Mouse (Mus musculus): ENCODE data around the gene Pusl1. TPM values are rescaled to one million over a fixed set of nuclear protein-coding genes. Genes with fewer than 3 reads are reported as not detected.

Gene Pusl1
- polyA plus RNA-seq, 1 experiment from 2014 or later = 32.9 TPM

GRCm38 (mm10) chr4:155853421-155853820 is 38.2 kb downstream of the Pusl1 start:
- H3K27me3 ChIP-seq (ENCODE audit: control insufficient read depth, insufficient read depth, low read length) = no peaks in the 10 kb centered on the region
- H3K4me2 ChIP-seq = no peak overlapping the region
- WGBS (ENCODE audit: insufficient replicate concordance) = 91% methylated on average over 9 of the region's 9 CpGs
- no peak overlapping the region for H3K9ac ChIP-seq (ENCODE audit: low read depth, low read length)
- H3K4me3 ChIP-seq (ENCODE audit: low read depth, low read length) = no peak overlapping the region
- no peaks in the 10 kb centered on the region for H3K9me3 ChIP-seq (replicated peaks; ENCODE audit: control insufficient read depth, low read length)
- no peak for ATAC-seq (replicated peaks; ENCODE audit: insufficient number of reproducible peaks, low FRiP score, low TSS enrichment)
- H3K36me3 ChIP-seq (ENCODE audit: control insufficient read depth, insufficient read depth, low read length) = peaks cover 20% of the 10 kb centered on the region
- no peak overlapping the region for H3K27ac ChIP-seq (ENCODE audit: low read depth, low read length)
- H3K4me1 ChIP-seq (ENCODE audit: control insufficient read depth, insufficient read depth, low read length) = peaks cover 5% of the 10 kb centered on the region

GRCm38 (mm10) chr4:155851951-155852411 is 39.6 kb downstream of the Pusl1 start:
- Histone ChIP-seq H3K4me1 (ENCODE audit: control insufficient read depth, insufficient read depth, low read length) (peaks cover 11% of the 10 kb centered on the region), H3K9me3 (replicated peaks; ENCODE audit: control insufficient read depth, low read length) (no peaks in the 10 kb centered on the region), H3K27ac (ENCODE audit: low read depth, low read length) (no peak overlapping the region), H3K4me3 (ENCODE audit: low read depth, low read length) (no peak overlapping the region), H3K4me2 (no peak overlapping the region), H3K9ac (ENCODE audit: low read depth, low read length) (no peak overlapping the region), H3K27me3 (ENCODE audit: control insufficient read depth, insufficient read depth, low read length) (no peaks in the 10 kb centered on the region), H3K36me3 (ENCODE audit: control insufficient read depth, insufficient read depth, low read length) (peaks cover 16% of the 10 kb centered on the region)
- WGBS (ENCODE audit: insufficient replicate concordance) = 78% methylated on average over 2 of the region's 2 CpGs
- no peak for ATAC-seq (replicated peaks; ENCODE audit: insufficient number of reproducible peaks, low FRiP score, low TSS enrichment)

GRCm38 (mm10) chr4:155851368-155851767 is 40.2 kb downstream of the Pusl1 start:
- no peaks in the 10 kb centered on the region for H3K27me3 ChIP-seq (ENCODE audit: control insufficient read depth, insufficient read depth, low read length)
- peaks cover 13% of the 10 kb centered on the region for H3K36me3 ChIP-seq (ENCODE audit: control insufficient read depth, insufficient read depth, low read length)
- no peak overlapping the region for H3K4me2 ChIP-seq
- no peak overlapping the region for H3K9ac ChIP-seq (ENCODE audit: low read depth, low read length)
- no peak overlapping the region for H3K4me3 ChIP-seq (ENCODE audit: low read depth, low read length)
- 85% methylated on average over 3 of the region's 3 CpGs for WGBS (ENCODE audit: insufficient replicate concordance)
- H3K27ac ChIP-seq (ENCODE audit: low read depth, low read length) = no peak overlapping the region
- H3K4me1 ChIP-seq (ENCODE audit: control insufficient read depth, insufficient read depth, low read length) = peaks cover 11% of the 10 kb centered on the region
- H3K9me3 ChIP-seq (replicated peaks; ENCODE audit: control insufficient read depth, low read length) = no peaks in the 10 kb centered on the region
- ATAC-seq (replicated peaks; ENCODE audit: insufficient number of reproducible peaks, low FRiP score, low TSS enrichment) = no peak

GRCm38 (mm10) chr4:155849792-155850451 is 41.7 kb downstream of the Pusl1 start:
- Histone ChIP-seq H3K4me3 (ENCODE audit: low read depth, low read length) (no peak overlapping the region), H3K9me3 (replicated peaks; ENCODE audit: control insufficient read depth, low read length) (no peaks in the 10 kb centered on the region), H3K9ac (ENCODE audit: low read depth, low read length) (no peak overlapping the region), H3K27ac (ENCODE audit: low read depth, low read length) (no peak overlapping the region), H3K4me1 (ENCODE audit: control insufficient read depth, insufficient read depth, low read length) (peaks cover 11% of the 10 kb centered on the region), H3K27me3 (ENCODE audit: control insufficient read depth, insufficient read depth, low read length) (no peaks in the 10 kb centered on the region), H3K36me3 (ENCODE audit: control insufficient read depth, insufficient read depth, low read length) (peaks cover 2% of the 10 kb centered on the region; the same call in 1 of the 2 replicates), H3K4me2 (no peak overlapping the region)
- ATAC-seq (replicated peaks; ENCODE audit: insufficient number of reproducible peaks, low FRiP score, low TSS enrichment) = no peak
- WGBS (ENCODE audit: insufficient replicate concordance) = 91% methylated on average over 3 of the region's 3 CpGs

- Histone ChIP-seq H3K36me3 (ENCODE audit: control insufficient read depth, insufficient read depth, low read length) (no peaks in the 10 kb centered on the region; the same call in 1 of the 2 replicates), H3K27me3 (ENCODE audit: control insufficient read depth, insufficient read depth, low read length) (no peaks in the 10 kb centered on the region), H3K4me1 (ENCODE audit: control insufficient read depth, insufficient read depth, low read length) (peaks cover 11% of the 10 kb centered on the region), H3K27ac (ENCODE audit: low read depth, low read length) (no peak overlapping the region), H3K9me3 (replicated peaks; ENCODE audit: control insufficient read depth, low read length) (no peaks in the 10 kb centered on the region), H3K4me3 (ENCODE audit: low read depth, low read length) (no peak overlapping the region), H3K4me2 (no peak overlapping the region), H3K9ac (ENCODE audit: low read depth, low read length) (no peak overlapping the region)
- no peak for ATAC-seq (replicated peaks; ENCODE audit: insufficient number of reproducible peaks, low FRiP score, low TSS enrichment)
- 77% methylated on average over 2 of the region's 2 CpGs for WGBS (ENCODE audit: insufficient replicate concordance)
These were observed 42.2 kb downstream of the Pusl1 start for GRCm38 (mm10) chr4:155849391-155849790.

GRCm38 (mm10) chr4:155848434-155849095 is 43.0 kb downstream of the Pusl1 start:
- Histone ChIP-seq H3K4me1 (ENCODE audit: control insufficient read depth, insufficient read depth, low read length) (peaks cover 11% of the 10 kb centered on the region), H3K4me2 (peak overlapping the region; percentile 98), H3K4me3 (ENCODE audit: low read depth, low read length) (peak overlapping the region; percentile 83), H3K27ac (ENCODE audit: low read depth, low read length) (no peak overlapping the region), H3K9me3 (replicated peaks; ENCODE audit: control insufficient read depth, low read length) (no peaks in the 10 kb centered on the region), H3K36me3 (ENCODE audit: control insufficient read depth, insufficient read depth, low read length) (no peaks in the 10 kb centered on the region), H3K9ac (ENCODE audit: low read depth, low read length) (peak overlapping the region; percentile 84; the same call in 1 of the 2 replicates), H3K27me3 (ENCODE audit: control insufficient read depth, insufficient read depth, low read length) (no peaks in the 10 kb centered on the region)
- WGBS (ENCODE audit: insufficient replicate concordance) = 64% methylated on average over 7 of the region's 7 CpGs
- ATAC-seq (replicated peaks; ENCODE audit: insufficient number of reproducible peaks, low FRiP score, low TSS enrichment) = no peak

GRCm38 (mm10) chr4:155847591-155848352 is 43.8 kb downstream of the Pusl1 start:
- Histone ChIP-seq H3K4me3 (ENCODE audit: low read depth, low read length) (peak overlapping the region; percentile 83), H3K4me2 (peak overlapping the region; percentile 98), H3K27me3 (ENCODE audit: control insufficient read depth, insufficient read depth, low read length) (no peaks in the 10 kb centered on the region), H3K9ac (ENCODE audit: low read depth, low read length) (peak overlapping the region; percentile 84), H3K9me3 (replicated peaks; ENCODE audit: control insufficient read depth, low read length) (no peaks in the 10 kb centered on the region), H3K36me3 (ENCODE audit: control insufficient read depth, insufficient read depth, low read length) (no peaks in the 10 kb centered on the region), H3K4me1 (ENCODE audit: control insufficient read depth, insufficient read depth, low read length) (peaks cover 11% of the 10 kb centered on the region), H3K27ac (ENCODE audit: low read depth, low read length) (peak overlapping the region; percentile 41; the same call in 1 of the 2 replicates)
- peak; percentile 20; the same call in 1 of the 2 replicates for ATAC-seq (replicated peaks; ENCODE audit: insufficient number of reproducible peaks, low FRiP score, low TSS enrichment)
- WGBS (ENCODE audit: insufficient replicate concordance) = 3% methylated on average over 59 of the region's 69 CpGs

- Histone ChIP-seq H3K9ac (ENCODE audit: low read depth, low read length) (peak within 1 kb of the TSS; percentile 84), H3K4me1 (ENCODE audit: control insufficient read depth, insufficient read depth, low read length) (peaks cover 11% of the 10 kb centered on the region), H3K36me3 (ENCODE audit: control insufficient read depth, insufficient read depth, low read length) (no peaks in the 10 kb centered on the region), H3K27me3 (ENCODE audit: control insufficient read depth, insufficient read depth, low read length) (no peaks in the 10 kb centered on the region), H3K9me3 (replicated peaks; ENCODE audit: control insufficient read depth, low read length) (no peaks in the 10 kb centered on the region), H3K4me2 (peak within 1 kb of the TSS; percentile 98), H3K4me3 (ENCODE audit: low read depth, low read length) (peak within 1 kb of the TSS; percentile 83), H3K27ac (ENCODE audit: low read depth, low read length) (peak within 1 kb of the TSS; percentile 41; the same call in 1 of the 2 replicates)
- peak; percentile 91 for ATAC-seq (replicated peaks; ENCODE audit: insufficient number of reproducible peaks, low FRiP score, low TSS enrichment)
- 2% methylated on average over 52 of the region's 65 CpGs for WGBS (ENCODE audit: insufficient replicate concordance)
These were observed 44.6 kb downstream of the Pusl1 start, which contains the start of gene Dvl1 for GRCm38 (mm10) chr4:155846871-155847578. Dvl1 (plus strand) TSS chr4:155847402.

Measured in heart, embryonic 11.5 days (tissue).